Mouse (Mus musculus) monocyte, adult 2 months (primary cell): Measurements from ENCODE around the gene Churc1.
"Not testable (repeated sequence)": the region's sequence is repeated elsewhere in the genome, so short reads cannot be mapped to it uniquely, and the experiment has no call there.

ENCODE experiments used
- DNase-seq, 2 experiments: peaks; one replicate each; pipeline ENCODE4 v3.0.0; 2022; ENCODE audit warnings: low spot score in 2 of 2, low read depth in 1 of 2

Gene Churc1

GRCm38 (mm10) chr12:76792540-76792939 is 27.2 kb downstream of the Churc1 start:
- DNase-seq, result not testable (repeated sequence)

- no peak for DNase-seq
These were observed 30.0 kb downstream of the Churc1 start, which contains the start of gene Gpx2 for GRCm38 (mm10) chr12:76795350-76795749. Gpx2 (minus strand) TSS chr12:76795554.

GRCm38 (mm10) chr12:76796938-76797539 is 31.7 kb downstream of the Churc1 start:
- DNase-seq, result no peak

GRCm38 (mm10) chr12:76798008-76798720 is 32.8 kb downstream of the Churc1 start:
- DNase-seq, result no peak

GRCm38 (mm10) chr12:76803028-76803427 is 37.7 kb downstream of the Churc1 start:
- no peak for DNase-seq

- no peak for DNase-seq
These were observed 38.4 kb downstream of the Churc1 start for GRCm38 (mm10) chr12:76803700-76804252.

- no peak for DNase-seq
These were observed 39.9 kb downstream of the Churc1 start for GRCm38 (mm10) chr12:76805056-76805811.

- no peak for DNase-seq
These were observed 42.5 kb downstream of the Churc1 start for GRCm38 (mm10) chr12:76807796-76808195.

- no peak for DNase-seq
These were observed 45.2 kb downstream of the Churc1 start for GRCm38 (mm10) chr12:76810491-76810890.

GRCm38 (mm10) chr12:76811006-76811405 is 45.7 kb downstream of the Churc1 start:
- DNase-seq, result no peak

- no peak for DNase-seq
These were observed 48.2 kb downstream of the Churc1 start for GRCm38 (mm10) chr12:76813543-76813942.

- DNase-seq, result no peak
These were observed 48.8 kb downstream of the Churc1 start for GRCm38 (mm10) chr12:76814120-76814519.

- DNase-seq, result no peak
These were observed 51.4 kb downstream of the Churc1 start for GRCm38 (mm10) chr12:76816720-76817119.

- DNase-seq, result no peak
These were observed 51.8 kb downstream of the Churc1 start for GRCm38 (mm10) chr12:76817176-76817575.

GRCm38 (mm10) chr12:76818120-76818519 is 52.8 kb downstream of the Churc1 start:
- no peak for DNase-seq

GRCm38 (mm10) chr12:76818908-76819307 is 53.6 kb downstream of the Churc1 start:
- no peak for DNase-seq

GRCm38 (mm10) chr12:76819816-76820215 is 54.5 kb downstream of the Churc1 start:
- DNase-seq, result no peak

- DNase-seq, result no peak
These were observed 55.3 kb downstream of the Churc1 start for GRCm38 (mm10) chr12:76820615-76821014.

GRCm38 (mm10) chr12:76822002-76822650 is 56.8 kb downstream of the Churc1 start:
- DNase-seq, result no peak

GRCm38 (mm10) chr12:76822651-76823041 is 57.3 kb downstream of the Churc1 start, which contains the start of gene Rab15:
Rab15 (minus strand) TSS chr12:76822908.
- DNase-seq, result no peak

GRCm38 (mm10) chr12:76825283-76825682 is 59.9 kb downstream of the Churc1 start:
- DNase-seq, result no peak
